Mouse (Mus musculus) lung, embryonic 14.5 days (tissue): Measurements from ENCODE around the gene Siglece. TPM values are rescaled to one million over a fixed set of nuclear protein-coding genes. Genes with fewer than 3 reads are reported as not detected.
"Not testable (repeated sequence)": the region's sequence is repeated elsewhere in the genome, so short reads cannot be mapped to it uniquely, and the experiment has no call there.

Experiments
- ATAC-seq: fragments of 200-750 bp; cut with Nextera tagmentation; 2 replicates; pipeline ENCODE4 v1.8.0; 2017; ENCODE audit warnings: mild to moderate bottlenecking, moderate TSS enrichment, moderate library complexity; ENCODE audit not compliant: insufficient read depth
- DNase-seq: peaks from one replicate; pipeline ENCODE4 v3.0.0-alpha.2; 2015
- H3K27ac ChIP-seq: fragments of 300-500 bp; sonication (generic); 2 replicates; pipeline ENCODE4 v1.5.1; 2014; ENCODE audit warnings: low read depth, mild to moderate bottlenecking, moderate library complexity
- H3K27me3 ChIP-seq: fragments of 300-500 bp; sonication (generic); 2 replicates; pipeline ENCODE4 v1.6.1; 2014; ENCODE audit warnings: low read length, control low read depth; ENCODE audit not compliant: insufficient read depth
- H3K36me3 ChIP-seq: fragments of 300-500 bp; sonication (generic); 2 replicates; pipeline ENCODE4 v1.6.1; 2014; ENCODE audit warnings: control low read depth; ENCODE audit not compliant: insufficient read depth
- H3K4me1 ChIP-seq: fragments of 300-500 bp; sonication (generic); 2 replicates; pipeline ENCODE4 v1.6.1; 2014; ENCODE audit warnings: antibody characterized with exemption, control low read depth; ENCODE audit not compliant: insufficient read depth
- H3K4me2 ChIP-seq: fragments of 300-500 bp; sonication (generic); 2 replicates; pipeline ENCODE4 v1.6.1; 2014; ENCODE audit warnings: mild to moderate bottlenecking
- H3K4me3 ChIP-seq: fragments of 300-500 bp; sonication (generic); 2 replicates; pipeline ENCODE4 v1.5.1; 2014; ENCODE audit warnings: low read depth, low read length
- H3K9ac ChIP-seq: fragments of 300-500 bp; sonication (generic); 2 replicates; pipeline ENCODE4 v1.6.1; 2014
- H3K9me3 ChIP-seq: fragments of 300-500 bp; sonication (generic); 2 replicates; pipeline ENCODE4 v1.6.1; 2016; ENCODE audit warnings: low read depth, low read length, control low read depth
- CTCF ChIP-seq: IDR thresholded peaks from 2 replicates; pipeline ENCODE4 v1.5.1; 2016; ENCODE audit warnings: antibody characterized with exemption, low read depth
- WGBS: fragments of 180-500 bp; shearing (Covaris S2); extraction: QIAGEN DNeasy Blood & Tissue Kit; methylation state at CpG from one replicate; pipeline ENCODE4 v1.1.7; 2014; 5-methylcytosine and 5-hydroxymethylcytosine counted together
- polyA plus RNA-seq: library from polyadenylated mRNA; unstranded; fragments of >200 nt; fragmentation: Nextera tagmentation; extraction: Ambion mirVana; gene quantifications from 2 replicates; pipeline ENCODE4 v1.2.1, GENCODE M21; 2014

Siglece gene
- polyA plus RNA-seq = 0.62 and 1.1 TPM in 2 replicates

DNA sequence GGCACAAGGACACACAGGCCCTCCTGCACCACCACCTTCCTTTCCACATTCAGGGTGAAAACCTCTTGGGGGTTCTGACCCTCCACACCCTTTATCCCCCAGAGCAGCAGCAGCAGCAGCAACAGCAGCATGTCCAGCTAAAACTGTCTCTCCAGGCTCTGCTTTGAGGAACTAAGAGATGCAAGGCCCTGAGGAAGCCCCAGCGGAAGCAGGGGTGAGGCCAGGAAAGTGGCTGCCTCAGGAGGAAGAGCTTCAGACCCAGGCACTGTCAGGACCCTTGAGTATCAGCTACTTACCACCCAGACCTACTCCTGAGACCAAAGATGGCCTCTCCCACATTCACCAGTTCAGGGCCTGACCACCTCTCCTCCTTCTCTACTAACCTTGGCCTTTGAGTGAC lies at the start of gene Siglece:
Gene Siglece, minus strand, starts transcription at position 160 of the 400 bp plus-strand sequence.
- TF ChIP-seq CTCF = no peak
- no peak for ATAC-seq

DNA sequence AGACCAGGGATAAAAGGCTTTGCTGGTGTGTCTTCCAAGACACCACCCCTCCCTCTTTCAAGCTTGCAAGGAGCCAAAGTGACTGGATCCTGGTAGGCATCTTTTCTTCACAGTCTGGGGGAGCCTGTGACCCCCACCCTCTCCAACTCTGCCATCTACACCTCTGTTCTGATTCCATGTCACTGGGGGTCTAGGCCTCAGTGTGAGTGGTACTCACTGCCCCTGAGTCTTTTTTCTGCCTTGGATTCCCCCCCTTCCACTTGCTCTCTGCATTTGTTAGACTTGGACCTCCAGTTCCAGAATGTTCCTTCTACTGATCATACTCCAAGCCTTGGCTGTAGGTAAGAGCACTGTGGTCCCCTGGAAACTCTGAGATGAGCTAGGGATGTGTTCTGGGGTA lies 30.2 kb upstream of the Siglece start, which contains the start of gene Klk14:
Gene Klk14, plus strand, starts transcription at position 301 of the 400 bp plus-strand sequence.
- H3K27ac ChIP-seq = no peak within 1 kb of the TSS
- no peaks in the 10 kb centered on the region for H3K36me3 ChIP-seq
- no peak for DNase-seq
- H3K9me3 ChIP-seq = no peaks in the 10 kb centered on the region
- H3K9ac ChIP-seq = no peak within 1 kb of the TSS
- H3K4me3 ChIP-seq = no peak within 1 kb of the TSS
- H3K4me1 ChIP-seq = no peaks in the 10 kb centered on the region
- no peak for ATAC-seq
- no peaks in the 10 kb centered on the region for H3K27me3 ChIP-seq
- no peak within 1 kb of the TSS for H3K4me2 ChIP-seq
- TF ChIP-seq CTCF = no peak

More for the DNA sequence above, at the start of gene Siglece:
- Histone ChIP-seq H3K27me3 (no peaks in the 10 kb centered on the region), H3K27ac (no peak within 1 kb of the TSS), H3K4me3 (no peak within 1 kb of the TSS), H3K4me2 (no peak within 1 kb of the TSS), H3K4me1 (no peaks in the 10 kb centered on the region), H3K9ac (no peak within 1 kb of the TSS), H3K36me3 (no peaks in the 10 kb centered on the region), H3K9me3 (no peaks in the 10 kb centered on the region)
- DNase-seq = no peak
- WGBS = 80% methylated on average over 1 of the region's 1 CpGs

- 46% methylated on average over 7 of the region's 7 CpGs for WGBS
- H3K4me1 ChIP-seq = no peaks in the 10 kb centered on the region
- DNase-seq = no peak
Observed at GRCm38 (mm10) chr7:43685088-43685487, 25.1 kb upstream of the Siglece start.

DNA sequence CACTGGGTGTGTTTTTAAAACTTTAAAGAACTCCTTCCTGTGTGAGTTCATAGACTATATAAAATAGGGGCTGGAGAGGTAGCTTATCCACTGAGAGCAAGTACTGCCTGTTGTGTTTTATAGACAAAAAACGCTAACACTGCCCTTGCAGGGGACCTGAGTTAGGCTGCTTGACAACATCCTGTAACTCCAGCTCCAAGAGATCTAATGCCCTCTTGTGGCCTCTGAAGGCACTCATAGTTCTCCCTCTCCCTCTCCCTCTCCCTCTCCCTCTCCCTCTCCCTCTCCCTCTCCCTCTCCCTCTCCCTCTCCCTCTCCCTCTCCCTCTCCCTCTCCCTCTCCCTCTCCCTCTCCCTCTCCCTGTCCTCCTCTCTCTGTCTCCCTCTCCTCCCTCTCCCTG lies 22.6 kb upstream of the Siglece start:
- H3K36me3 ChIP-seq = not testable (repeated sequence)
- peak; percentile 34 for DNase-seq
- TF ChIP-seq CTCF = peak; percentile 40

More at GRCm38 (mm10) chr7:43685088-43685487, 25.1 kb upstream of the Siglece start:
- no peak for TF ChIP-seq CTCF
- Histone ChIP-seq H3K36me3 (no peaks in the 10 kb centered on the region), H3K9ac (no peak overlapping the region), H3K4me2 (no peak overlapping the region), H3K9me3 (no peaks in the 10 kb centered on the region), H3K27ac (no peak overlapping the region), H3K27me3 (no peaks in the 10 kb centered on the region), H3K4me3 (no peak overlapping the region)
- ATAC-seq = no peak

GRCm38 (mm10) chr7:43680960-43681359 lies 21.0 kb upstream of the Siglece start:
- peaks cover 21% of the 10 kb centered on the region for H3K36me3 ChIP-seq
- H3K4me1 ChIP-seq = no peaks in the 10 kb centered on the region
- H3K4me3 ChIP-seq = no peak overlapping the region
- 18% methylated on average over 5 of the region's 5 CpGs for WGBS
- no peak for ATAC-seq
- no peaks in the 10 kb centered on the region for H3K27me3 ChIP-seq
- no peaks in the 10 kb centered on the region for H3K9me3 ChIP-seq
- TF ChIP-seq CTCF = peak; percentile 84
- H3K4me2 ChIP-seq = no peak overlapping the region
- no peak overlapping the region for H3K27ac ChIP-seq
- no peak overlapping the region for H3K9ac ChIP-seq
- peak; percentile 80 for DNase-seq

More for the DNA sequence above, 22.6 kb upstream of the Siglece start:
- H3K9ac ChIP-seq, ATAC-seq, H3K27ac ChIP-seq, H3K4me1 ChIP-seq, H3K4me2 ChIP-seq, H3K27me3 ChIP-seq, H3K4me3 ChIP-seq, H3K9me3 ChIP-seq: not testable (repeated sequence)
- WGBS = 14% methylated on average over 1 of the region's 1 CpGs

- ATAC-seq (no peak), DNase-seq (peak; percentile 56)
- no peaks in the 10 kb centered on the region for H3K27me3 ChIP-seq
- H3K4me1 ChIP-seq = no peaks in the 10 kb centered on the region
- H3K27ac ChIP-seq = no peak overlapping the region
- H3K9ac ChIP-seq = no peak overlapping the region
- peaks cover 32% of the 10 kb centered on the region for H3K36me3 ChIP-seq
- no peak overlapping the region for H3K4me2 ChIP-seq
- TF ChIP-seq CTCF = peak; percentile 63
- no peaks in the 10 kb centered on the region for H3K9me3 ChIP-seq
- no peak overlapping the region for H3K4me3 ChIP-seq
Observed at GRCm38 (mm10) chr7:43678517-43678916, 18.6 kb upstream of the Siglece start.

GRCm38 (mm10) chr7:43675091-43675490 lies 15.1 kb upstream of the Siglece start:
- DNase-seq (no peak), ATAC-seq (no peak)
- Histone ChIP-seq H3K27me3 (no peaks in the 10 kb centered on the region), H3K4me2 (no peak overlapping the region), H3K9me3 (no peaks in the 10 kb centered on the region), H3K36me3 (peaks cover 32% of the 10 kb centered on the region), H3K27ac (no peak overlapping the region), H3K4me3 (no peak overlapping the region), H3K9ac (no peak overlapping the region), H3K4me1 (0 out of 2 replicates have a peak, but pooled peaks cover 5% of the 10 kb centered on the region)
- 88% methylated on average over 32 of the region's 32 CpGs for whole genome bisulfite sequencing
- TF ChIP-seq CTCF = no peak
